Mouse (Mus musculus) hindlimb bud, embryonic 11.5 days (tissue): ENCODE results near the gene Gmppa.

Source experiments
- DNase-seq: peaks from one replicate; pipeline ENCODE4 v3.0.0-alpha.2; 2012; ENCODE audit warnings: low read depth, low spot score; ENCODE audit errors: extremely low spot score

The Gmppa gene

DNA sequence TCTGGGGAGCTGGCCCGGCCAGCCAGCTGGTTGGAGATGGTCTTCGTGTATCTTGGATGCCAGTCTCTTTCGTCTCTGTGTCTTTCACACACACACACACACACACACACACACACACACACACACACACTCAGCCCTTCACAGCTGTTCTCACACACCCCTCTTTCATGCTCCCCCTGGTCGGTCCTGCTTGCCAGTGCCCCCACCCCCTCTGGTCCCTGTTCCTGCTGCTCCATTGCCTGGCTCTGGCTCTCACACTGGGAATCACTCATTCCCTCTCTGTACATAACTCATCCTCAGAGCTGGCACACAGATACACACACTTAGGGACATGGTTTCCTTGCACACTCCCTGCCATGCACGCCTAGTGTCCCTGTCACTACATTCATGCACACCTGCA lies 16.2 kb downstream of the Gmppa start:
- DNase-seq: no peak

DNA sequence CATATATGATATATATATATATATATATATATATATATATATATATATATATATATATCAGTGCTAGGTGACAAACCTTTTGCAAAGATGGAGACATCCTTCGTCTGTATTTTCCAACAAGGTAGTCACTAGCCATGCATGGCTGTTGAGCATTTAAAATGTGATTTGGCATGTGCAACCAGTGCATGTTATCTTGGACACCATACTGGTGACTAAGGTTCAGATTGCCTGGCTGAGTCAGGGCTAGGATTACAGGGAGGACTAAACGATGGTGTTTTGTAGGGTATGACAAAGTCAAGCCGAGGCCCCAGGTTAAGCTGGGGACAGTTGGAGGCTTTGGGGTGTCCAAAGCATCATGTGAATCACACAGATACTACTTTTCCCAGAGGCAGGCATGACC lies 19.7 kb downstream of the Gmppa start:
- no peak for DNase-seq

DNA sequence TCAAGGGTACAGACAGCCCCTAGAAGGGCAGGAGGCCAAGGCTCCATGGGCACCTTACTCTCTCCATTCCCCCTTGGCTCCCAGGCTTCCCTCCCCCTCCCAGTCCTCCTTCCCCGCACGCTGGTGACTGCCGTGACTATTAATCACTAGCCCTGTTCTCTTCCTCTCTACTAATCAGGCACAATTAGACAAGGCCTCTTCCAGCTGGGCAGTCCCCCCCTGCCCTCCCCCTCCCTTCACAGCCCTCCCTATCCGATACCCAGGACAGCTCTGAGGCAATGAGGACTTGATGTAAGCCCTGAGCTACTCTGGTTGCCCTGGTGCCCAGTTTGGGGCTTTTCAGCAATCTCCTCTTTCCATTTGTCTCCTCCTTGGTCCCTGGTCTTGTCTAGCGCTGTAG lies 20.2 kb downstream of the Gmppa start:
- DNase-seq: no peak

DNA sequence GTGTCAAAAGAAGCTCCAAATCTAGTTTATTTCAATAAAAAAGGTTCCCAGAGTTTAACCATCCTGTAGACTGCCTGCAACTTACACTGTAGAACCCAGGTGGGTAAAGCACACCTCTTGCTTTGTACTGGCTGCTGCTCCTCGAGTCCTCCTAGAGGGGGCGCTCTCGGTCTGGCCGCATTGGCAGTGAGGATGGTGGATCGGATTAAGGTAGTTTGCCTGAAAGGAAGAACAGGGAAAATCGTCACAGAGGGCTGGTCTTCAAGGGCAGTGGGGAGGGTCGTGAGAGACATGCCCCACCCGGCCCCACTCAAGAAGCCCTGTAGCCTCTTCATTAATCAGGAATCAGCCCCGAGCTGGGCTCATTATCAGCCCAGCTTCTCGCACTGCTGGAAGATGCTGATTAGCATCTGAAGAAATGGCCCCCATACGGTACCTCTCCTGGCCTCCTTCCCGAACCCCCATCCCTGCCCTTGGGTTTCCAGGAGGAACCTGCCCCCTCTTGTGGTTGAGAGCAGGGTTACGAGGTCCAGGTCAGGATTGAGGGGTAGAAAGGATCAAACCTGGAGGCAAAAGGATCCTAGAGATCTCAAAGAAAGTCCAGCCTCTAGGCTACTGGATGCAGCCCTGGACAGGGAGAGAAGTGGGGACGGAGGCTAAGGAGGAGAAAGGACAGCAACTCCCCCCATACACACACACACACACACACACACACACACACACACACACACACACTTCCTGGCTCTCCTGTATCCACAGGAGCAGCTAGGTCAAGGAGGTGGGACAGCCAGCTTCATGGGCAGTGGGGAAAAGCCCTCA lies 21.2 kb downstream of the Gmppa start:
- no peak for DNase-seq

DNA sequence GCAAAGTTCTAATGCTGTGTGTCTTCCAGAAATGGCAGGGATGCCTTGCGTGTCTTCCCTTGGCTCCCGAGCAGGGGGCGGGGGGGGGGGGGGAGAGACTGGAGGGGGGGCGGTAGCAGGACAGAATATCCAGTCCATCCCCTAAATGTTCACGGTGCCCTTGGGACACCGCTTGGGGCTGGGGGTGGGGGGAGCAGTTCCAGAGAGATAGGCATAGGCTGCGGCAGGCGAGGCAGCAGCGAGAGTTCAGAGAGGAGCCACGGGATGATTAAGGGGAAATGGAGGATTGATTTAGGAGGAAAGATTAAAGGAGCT lies 21.9 kb downstream of the Gmppa start:
- DNase-seq: no peak

DNA sequence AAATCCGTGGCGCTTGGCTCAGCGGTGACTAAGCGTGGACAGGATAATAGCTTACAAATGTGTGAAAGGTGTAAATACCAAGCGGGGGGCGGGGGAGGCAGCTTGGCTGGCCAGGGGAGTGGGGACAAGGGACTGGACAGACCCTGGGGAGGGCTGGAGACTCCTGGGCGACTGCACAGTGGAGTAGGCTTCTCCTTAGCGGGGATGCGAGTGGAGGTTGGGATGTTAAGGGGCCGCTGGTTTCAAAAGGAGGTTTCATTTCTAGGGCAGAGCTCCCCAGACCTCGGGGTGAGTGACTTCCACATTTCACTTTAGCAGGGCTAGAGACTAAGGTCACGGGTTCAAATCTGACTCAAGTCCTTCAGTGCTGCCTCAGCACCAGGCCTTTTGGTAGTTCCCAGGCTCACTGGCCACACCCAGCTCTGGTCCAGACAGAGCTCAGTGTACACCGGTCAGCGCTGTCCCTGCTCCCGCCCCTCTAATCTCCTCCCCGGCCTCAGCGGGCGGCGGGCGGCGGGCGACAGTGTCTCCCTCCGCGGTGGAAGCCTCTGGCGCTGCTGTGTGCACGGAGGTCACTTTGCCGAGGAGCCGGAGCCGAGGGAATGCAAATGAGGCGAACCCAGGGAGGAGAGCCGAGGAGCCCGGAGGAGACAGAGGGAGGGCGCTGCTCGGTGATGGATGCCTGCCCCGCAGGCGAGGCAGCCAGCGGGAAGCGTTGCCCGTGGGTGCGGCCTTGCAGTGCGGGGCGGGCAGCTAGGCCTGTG lies 22.5 kb downstream of the Gmppa start:
- no peak for DNase-seq

DNA sequence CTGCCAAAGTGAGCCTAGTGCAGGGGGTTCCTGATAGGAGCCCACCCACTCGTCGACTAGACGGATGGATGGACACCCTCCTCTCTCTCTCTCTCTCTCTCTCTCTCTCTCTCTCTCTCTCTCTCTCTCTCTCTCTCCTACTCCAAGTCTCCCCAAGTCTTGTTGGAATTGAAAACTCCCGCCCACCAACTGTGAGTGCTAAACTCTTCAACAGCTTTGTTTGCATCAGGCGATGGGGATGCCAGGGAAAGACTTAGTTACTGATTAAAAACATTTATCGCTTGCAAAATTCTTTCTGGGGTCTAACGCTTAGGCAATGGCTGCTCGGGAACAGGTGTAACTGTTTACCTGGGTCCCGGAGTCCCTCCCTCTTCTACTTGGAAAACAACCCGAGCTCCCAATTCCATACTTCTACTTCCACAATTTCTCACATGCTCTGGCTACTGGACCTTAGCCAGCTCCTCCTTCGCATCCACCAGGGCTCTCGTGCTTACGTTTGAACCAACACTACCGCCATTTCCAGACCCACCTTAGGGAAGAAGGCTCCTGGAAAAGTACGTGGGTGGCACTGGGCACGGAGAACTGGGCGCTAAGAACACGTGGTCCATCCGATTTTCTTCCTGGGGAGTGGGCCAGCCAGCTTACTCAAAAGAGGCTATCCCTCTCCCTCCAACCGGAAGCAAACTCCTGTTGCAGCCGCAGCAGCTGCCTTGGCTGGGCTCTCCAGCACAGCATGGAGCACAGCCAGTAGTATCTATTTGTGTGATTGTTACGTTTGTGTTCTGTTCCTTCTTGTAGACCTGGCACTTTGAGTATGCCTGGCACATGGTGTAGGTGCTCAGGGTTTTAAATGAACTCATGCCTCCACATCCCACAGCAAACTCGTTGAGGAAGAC lies 23.3 kb downstream of the Gmppa start:
- no peak for DNase-seq

DNA sequence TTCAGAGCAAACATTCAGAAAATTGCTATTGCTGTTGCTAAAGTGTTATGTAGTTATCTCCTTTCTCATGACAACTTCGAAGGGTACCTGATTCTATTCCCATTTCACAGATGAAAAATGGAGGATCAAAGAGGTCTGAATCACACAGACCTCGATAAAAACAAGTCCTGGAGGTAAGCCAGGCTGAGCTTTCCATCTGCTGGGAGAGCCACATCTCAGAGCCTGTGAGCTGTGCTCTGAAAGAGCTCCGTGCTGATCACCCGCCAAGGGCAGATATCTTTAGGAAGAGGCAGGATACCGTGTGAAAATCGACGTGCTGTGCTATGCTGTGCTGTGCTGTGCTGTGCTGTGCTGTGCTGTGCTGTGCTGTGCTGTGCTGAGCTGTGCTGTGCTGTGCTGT lies 24.6 kb downstream of the Gmppa start:
- no peak for DNase-seq

DNA sequence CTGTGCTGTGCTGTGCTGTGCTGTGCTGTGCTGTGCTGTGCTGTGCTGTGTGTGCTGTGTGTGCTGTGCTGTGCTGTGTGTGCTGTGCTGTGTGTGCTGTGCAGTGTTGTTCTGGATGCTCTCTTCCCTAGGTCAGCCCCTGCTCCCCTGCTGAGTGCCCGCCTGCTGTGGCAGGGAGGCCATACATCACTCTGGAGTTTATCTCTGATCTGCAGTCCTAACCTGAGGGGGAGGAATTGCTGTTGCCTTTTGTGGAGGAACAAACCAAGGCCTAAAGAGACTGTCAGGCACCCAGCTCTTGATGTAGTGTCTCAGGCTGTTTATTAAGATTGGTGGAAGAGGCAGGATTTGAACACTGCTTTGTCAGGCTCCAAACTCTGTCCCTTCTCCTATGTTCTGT lies 26.9 kb downstream of the Gmppa start:
- DNase-seq: no peak

DNA sequence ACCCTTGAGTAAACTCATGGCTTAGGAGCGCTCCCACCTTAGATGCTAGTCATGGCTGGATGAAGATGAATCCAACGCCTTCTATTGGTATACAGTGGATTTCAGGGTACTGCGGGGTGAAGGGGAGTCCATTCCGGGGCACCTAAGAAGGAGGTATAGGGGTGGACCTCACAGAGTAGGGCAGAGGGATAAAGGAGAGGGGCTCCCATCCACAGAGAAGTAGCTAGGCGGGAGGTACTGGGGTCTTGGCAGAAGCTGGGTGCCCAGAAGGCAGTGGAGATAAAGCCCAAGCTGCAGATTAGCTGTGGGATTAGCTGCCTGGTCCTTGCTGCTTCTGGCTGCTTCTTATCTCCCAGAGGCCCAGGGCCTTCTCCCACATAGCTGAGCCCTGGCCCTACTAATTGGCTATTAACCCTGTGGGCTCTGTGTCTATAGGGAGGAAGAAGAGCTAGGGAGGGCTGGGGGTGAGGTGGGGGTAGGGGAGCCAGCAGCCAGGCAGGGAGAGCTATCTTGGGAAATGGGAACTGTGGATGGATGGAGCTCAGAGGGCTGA lies 28.0 kb downstream of the Gmppa start:
- no peak for DNase-seq

DNA sequence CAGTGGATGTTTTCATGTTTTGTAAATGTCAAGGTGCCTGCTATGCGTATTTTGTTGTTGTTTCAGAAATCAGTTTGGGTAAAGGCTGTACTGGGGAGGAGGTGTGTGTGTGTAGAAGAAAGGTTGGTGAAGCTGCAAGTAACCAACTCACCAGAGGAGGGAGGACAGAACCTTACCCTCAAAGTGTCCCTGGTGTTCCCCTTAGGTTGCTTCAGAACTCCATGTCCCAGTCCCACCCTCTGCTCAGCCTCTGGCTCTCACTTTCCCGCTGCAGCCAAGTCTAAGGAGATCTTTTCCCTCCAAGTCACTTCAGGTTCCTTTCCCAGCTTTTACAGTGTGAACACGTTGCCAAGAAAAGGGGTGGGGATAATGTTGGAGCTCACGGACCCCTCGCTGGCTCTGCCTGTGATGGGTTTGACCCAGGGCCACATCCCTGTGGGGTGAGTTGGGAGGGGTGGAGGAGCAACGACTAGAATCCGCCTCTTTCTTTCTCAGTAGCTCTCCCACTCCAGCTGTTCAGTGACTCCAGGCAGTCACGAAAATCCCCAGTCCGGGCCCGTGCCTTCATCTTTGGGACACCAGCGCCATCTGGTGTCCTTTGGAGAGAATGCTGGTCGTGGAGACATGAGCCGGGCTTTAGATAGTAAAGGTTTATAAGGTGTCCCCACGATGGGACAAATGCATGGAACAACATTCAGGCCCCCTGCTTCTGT lies 31.6 kb downstream of the Gmppa start:
- peak; percentile 87 for DNase-seq

DNA sequence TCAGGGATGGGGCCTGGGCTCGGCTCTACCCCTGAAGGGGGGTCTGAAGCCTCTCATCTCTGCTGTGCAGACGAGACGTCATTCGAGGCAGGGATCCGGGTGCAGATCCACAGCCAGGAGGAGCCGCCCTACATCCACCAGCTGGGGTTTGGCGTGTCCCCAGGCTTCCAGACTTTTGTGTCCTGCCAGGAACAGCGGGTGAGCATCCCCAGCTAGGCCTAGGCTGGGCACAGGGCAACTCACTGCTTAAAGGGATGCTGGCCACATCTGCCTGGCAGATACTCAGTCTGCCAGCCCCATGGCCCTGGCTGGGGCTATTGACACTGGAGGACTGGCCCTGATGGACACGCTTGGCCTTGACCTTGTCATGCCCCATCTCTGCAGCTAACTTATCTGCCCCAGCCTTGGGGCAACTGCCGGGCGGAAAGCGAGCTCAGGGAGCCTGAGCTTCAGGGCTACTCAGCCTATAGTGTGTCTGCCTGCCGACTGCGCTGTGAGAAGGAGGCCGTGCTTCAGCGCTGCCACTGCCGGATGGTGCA lies 33.6 kb downstream of the Gmppa start:
- no peak for DNase-seq

DNA sequence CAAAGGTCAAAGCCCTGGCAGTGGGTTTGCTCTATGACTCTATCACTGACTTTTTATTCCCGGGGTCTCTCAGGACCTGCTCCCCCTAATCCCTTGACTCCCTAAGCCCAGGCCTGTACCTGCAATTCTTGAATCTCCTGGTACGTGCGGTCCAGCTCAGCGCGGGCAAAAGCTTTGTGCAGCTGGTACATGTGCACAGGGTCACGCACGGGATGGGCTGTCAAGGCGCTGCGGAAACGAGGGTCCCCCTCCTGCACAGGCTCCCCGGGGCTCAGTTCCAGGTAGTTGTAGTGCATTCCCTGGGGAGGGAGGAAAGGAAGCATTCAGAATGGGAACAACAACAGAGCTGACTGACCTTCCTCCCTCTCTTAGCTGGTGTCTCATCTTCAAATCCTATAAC lies 40.7 kb downstream of the Gmppa start:
- DNase-seq: no peak

DNA sequence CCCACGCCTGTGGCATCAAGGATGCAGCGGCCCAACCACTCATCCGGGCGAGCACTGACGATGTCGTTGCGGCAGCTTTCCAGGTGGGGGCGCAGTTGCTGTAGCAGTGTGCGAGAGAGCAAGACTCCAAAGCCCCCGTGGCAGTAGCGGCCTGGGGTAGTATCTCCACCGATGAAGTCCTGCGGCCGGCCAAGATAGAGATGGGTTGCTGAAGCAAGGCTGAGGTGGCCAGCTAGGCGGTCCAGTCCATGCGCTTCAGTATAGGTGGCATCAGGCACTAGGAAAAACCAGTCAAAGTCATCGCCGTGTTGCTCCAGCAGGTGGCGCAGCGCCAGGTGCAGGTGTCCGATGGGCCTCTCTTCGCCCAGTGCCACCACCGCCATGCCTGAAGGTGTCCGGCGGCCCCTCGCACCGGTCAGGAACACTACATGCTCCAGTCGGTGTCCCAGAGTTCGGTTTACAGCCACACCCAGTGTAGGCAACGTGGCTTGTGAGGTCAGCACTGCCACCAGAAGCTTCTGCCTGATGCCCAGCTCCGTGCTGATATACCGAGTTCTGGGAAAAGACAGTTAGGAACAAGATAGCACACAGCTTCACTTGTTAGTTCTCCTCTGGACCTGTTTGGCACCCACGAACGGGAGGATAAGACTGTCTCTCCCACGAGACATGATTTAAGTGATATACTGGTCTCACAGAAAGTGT lies 41.7 kb downstream of the Gmppa start:
- no peak for DNase-seq

DNA sequence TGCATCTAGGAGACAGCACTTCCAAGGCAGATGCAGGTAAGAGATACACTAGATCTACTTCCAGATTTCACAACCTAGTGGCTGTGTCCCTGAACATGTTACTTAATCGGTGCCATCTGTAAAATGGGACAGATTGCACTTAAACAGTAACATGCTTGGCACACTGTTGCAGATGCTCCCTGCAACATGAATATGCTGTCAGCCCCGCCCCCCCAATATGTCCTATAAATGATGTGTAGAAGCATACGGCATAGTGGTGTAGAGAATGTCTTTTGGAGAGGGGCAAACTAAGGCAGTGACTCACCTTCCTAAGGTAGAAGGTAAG lies 42.2 kb downstream of the Gmppa start:
- no peak for DNase-seq

DNA sequence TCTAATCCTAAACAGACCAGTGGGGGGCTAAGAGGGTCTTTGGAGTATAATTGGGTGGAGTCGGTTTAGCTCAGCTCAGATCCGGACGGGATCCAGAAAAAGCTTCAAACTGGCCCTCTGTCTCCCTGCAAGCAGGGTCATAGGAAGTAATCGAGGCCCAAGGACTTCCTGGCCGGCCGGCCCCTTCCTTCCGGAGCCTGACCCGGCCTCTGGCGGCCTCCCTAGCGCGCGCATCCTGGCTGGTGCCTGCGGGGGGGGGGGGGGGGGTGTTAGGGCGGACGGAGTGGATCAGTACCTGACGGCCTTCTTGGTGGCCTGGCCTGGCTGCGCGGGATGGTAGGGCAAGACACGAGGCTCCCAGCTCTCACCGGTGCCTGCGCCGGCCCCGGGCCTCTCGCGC lies 42.8 kb downstream of the Gmppa start:
- no peak for DNase-seq

DNA sequence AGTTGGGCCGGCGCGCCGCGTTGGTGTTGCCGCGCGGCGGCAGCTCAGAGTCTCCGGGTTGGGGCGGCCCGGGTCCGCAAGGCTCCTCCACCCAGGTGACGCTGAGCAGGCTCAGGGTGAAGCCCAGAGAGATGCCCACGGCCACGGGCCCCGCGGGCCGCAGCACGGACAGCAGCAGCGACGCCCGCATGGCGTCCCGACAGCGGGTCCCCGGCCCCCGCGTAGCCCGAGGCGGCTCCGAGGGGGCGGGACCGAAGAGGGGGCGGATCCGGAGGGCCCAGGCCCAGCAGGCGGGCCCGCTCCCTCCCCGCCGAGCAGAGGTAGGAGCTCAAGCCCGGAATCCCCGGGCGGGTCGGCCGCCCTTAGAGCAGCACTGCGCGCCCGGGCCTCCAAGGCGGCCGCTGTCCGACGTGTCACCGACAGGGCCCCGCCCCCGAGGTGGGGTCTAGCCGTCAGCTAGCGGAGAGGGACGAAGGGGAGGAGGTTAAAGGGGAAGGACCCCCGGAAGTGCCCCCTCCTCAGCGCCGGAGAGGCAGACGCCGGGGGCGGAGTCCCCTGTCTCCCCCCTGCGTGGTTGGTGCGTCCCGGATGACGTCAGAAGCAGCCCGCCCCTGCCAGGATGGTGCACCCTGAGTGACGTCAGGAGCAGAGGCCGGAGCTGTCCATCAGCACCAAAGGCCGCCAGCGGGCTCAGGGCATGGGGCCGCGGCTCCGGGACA lies 43.3 kb downstream of the Gmppa start, which contains the start of the genes Chpf and Tmem198:
TSS of gene Chpf (minus strand) at position 392 of the 719 bp plus-strand sequence.
TSS of gene Tmem198 (plus strand) at position 617 of the 719 bp plus-strand sequence.
- DNase-seq: peak; percentile 78

DNA sequence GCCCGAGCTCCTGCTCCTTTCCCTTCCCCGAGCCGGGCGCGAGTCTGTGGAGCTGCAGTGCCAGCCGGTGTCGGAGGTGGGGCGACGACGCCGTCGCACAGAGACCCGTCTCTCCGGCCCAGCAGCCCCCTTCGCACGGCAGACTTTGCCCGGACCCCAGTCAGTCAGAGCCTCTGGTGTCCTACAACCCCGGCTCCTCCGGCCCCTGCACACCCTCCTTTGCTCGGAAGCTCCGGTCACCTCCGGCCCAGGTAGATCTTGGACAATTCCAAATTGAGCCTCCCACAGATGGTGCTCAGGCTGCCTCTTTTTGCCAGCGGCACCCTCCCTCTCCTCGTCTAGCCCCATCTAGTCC lies 43.9 kb downstream of the Gmppa start:
- no peak for DNase-seq

DNA sequence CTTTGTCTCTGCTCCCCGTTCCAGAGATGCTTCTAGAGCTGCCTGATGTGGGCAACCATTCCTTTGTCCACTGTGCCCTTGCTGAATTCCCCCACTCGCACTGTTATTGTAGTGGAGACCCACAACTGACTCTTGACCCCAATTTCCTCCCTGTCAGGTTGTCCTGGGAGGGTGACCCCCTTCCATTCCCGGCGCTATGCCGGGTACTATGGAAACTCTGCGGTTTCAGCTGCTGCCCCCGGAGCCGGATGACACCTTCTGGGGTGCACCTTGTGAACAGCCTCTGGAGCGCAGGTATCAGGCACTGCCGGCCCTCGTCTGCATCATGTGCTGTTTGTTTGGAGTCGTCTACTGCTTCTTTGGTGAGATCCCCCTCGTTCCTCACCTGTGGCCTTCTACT lies 44.3 kb downstream of the Gmppa start:
- DNase-seq: no peak
